Mouse (Mus musculus) small intestine, adult 2 months (tissue): ENCODE results near the gene Pafah1b1.

Source experiments
- CTCF ChIP-seq: fragments of 200-500 bp; IDR thresholded peaks from 2 replicates; pipeline ENCODE4 v1.5.1; 2012; ENCODE audit warnings: low read depth, mild to moderate bottlenecking, control low read depth, inconsistent platforms, low read length, moderate library complexity, mixed read lengths; ENCODE audit not compliant: insufficient replicate concordance, insufficient read length; ENCODE audit errors: extremely low read depth
- POLR2A ChIP-seq: fragments of 200-500 bp; IDR thresholded peaks from 2 replicates; pipeline ENCODE4 v1.6.1; 2012; ENCODE audit warnings: low read depth, mild to moderate bottlenecking, control low read depth, inconsistent platforms, low read length, moderate library complexity

DNA sequence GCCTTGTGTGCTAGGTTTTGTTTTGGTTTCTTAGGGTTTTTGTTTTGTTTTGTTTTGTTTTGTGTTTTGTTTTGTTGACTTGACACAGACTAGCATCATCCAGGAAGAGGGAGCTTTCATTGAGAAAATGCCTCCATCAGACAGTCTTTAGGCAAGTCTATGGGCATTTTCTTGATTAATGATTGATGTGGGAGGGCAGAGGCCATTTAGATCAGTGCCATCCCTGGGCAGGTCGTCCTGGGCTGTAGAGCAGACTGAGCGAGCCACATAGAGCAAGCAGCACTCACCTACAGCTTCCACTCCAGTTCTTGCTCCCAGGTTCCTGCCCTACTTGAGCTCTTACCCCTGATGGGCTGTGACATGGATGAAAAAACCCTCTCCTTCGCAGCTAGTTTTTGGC, 13.4 kb upstream of the Pafah1b1 start:
- TF ChIP-seq CTCF (no peak), POLR2A (no peak)
